10 mouse cellular contexts compared by ENCODE assay signal in genomic region chr10:85929208-85929591, GRCm38 (mm10). TPM values are rescaled to one million over a fixed set of nuclear protein-coding genes. Genes with fewer than 3 reads are reported as not detected.
DNase-seq lines count a peak whose midpoint lies in the region; ATAC-seq lines count a peak whose summit lies in the region.
"Had no signal": no experiment of that assay in that cellular context is flagged by ENCODE, and none has a peak within 500 bp of the region (broad histone marks: within the 10 kb centered on the region; RNA-seq: fewer than 3 reads in every experiment).

No protein-coding gene starts in this region.

- no peak overlapping the region for H3K9ac ChIP-seq in liver, embryonic 11.5 days (ENCODE audit: low read depth, low read length)
- H3K9ac ChIP-seq in embryonic facial prominence, embryonic 12.5 days: no peak overlapping the region
- H3K9ac ChIP-seq in hindbrain, embryonic 16.5 days (ENCODE audit: low read depth, low read length): peak overlapping the region; percentile 27
- H3K9ac ChIP-seq in neural tube, embryonic 14.5 days (replicated peaks; ENCODE audit: low read depth, low read length): no peak overlapping the region; the same call in 1 of the 2 replicates
- H3K9ac ChIP-seq: liver, embryonic 15.5 days had no signal

- H3K27ac ChIP-seq in liver, embryonic 11.5 days (ENCODE audit: low read depth, low read length): no peak overlapping the region
- H3K27ac ChIP-seq in embryonic facial prominence, embryonic 12.5 days: no peak overlapping the region
- H3K27ac ChIP-seq in hindbrain, embryonic 16.5 days (ENCODE audit: low read depth, low read length): no peak overlapping the region
- no peak overlapping the region for H3K27ac ChIP-seq in neural tube, embryonic 14.5 days (ENCODE audit: low read depth, low read length)
- H3K27ac ChIP-seq: liver, embryonic 15.5 days had no signal

- WGBS in liver, embryonic 11.5 days: 56% methylated on average over 11 of the region's 11 CpGs
- WGBS in embryonic facial prominence, embryonic 12.5 days: 53% methylated on average over 11 of the region's 11 CpGs
- WGBS in hindbrain, embryonic 16.5 days: 46% methylated on average over 11 of the region's 11 CpGs
- 45% methylated on average over 11 of the region's 11 CpGs for WGBS in neural tube, embryonic 14.5 days

- ATAC-seq in liver, embryonic 11.5 days (replicated peaks; ENCODE audit: low FRiP score): no peak
- no peak for ATAC-seq in embryonic facial prominence, embryonic 12.5 days (ENCODE audit: insufficient number of reproducible peaks, insufficient read depth, low FRiP score, low TSS enrichment)
- ATAC-seq in hindbrain, embryonic 16.5 days: no peak
- ATAC-seq in neural tube, embryonic 14.5 days (ENCODE audit: low read depth): no peak
- ATAC-seq in frontal cortex, adult (ENCODE audit: low TSS enrichment): no peak

- H3K4me3 ChIP-seq in liver, embryonic 11.5 days (ENCODE audit: low read depth, low read length): no peak overlapping the region
- H3K4me3 ChIP-seq in embryonic facial prominence, embryonic 12.5 days: 0 out of 2 replicates have a peak overlapping the region, but pooled peaks have one; percentile 9
- peak overlapping the region; percentile 65 for H3K4me3 ChIP-seq in hindbrain, embryonic 16.5 days (ENCODE audit: low read length)
- H3K4me3 ChIP-seq in neural tube, embryonic 14.5 days (ENCODE audit: low read depth, low read length): peak overlapping the region; percentile 43

- H3K4me1 ChIP-seq in liver, embryonic 11.5 days (replicated peaks; ENCODE audit: control insufficient read depth, insufficient read depth, low read length): peaks cover 2% of the 10 kb centered on the region; the same call in 1 of the 2 replicates
- 0 out of 2 replicates have a peak, but pooled peaks cover 7% of the 10 kb centered on the region for H3K4me1 ChIP-seq in embryonic facial prominence, embryonic 12.5 days
- H3K4me1 ChIP-seq in hindbrain, embryonic 16.5 days (ENCODE audit: control insufficient read depth, insufficient read depth, low read depth, low read length): peaks cover 12% of the 10 kb centered on the region
- peaks cover 11% of the 10 kb centered on the region; the same call in 1 of the 2 replicates for H3K4me1 ChIP-seq in neural tube, embryonic 14.5 days (ENCODE audit: control insufficient read depth, insufficient read depth, low read length)

- no peaks in the 10 kb centered on the region for H3K9me3 ChIP-seq in liver, embryonic 11.5 days (ENCODE audit: control insufficient read depth, low read length)
- H3K9me3 ChIP-seq in embryonic facial prominence, embryonic 12.5 days: no peaks in the 10 kb centered on the region
- H3K9me3 ChIP-seq in hindbrain, embryonic 16.5 days (ENCODE audit: control insufficient read depth, low read length): no peaks in the 10 kb centered on the region
- H3K9me3 ChIP-seq in neural tube, embryonic 14.5 days (ENCODE audit: control insufficient read depth, low read length): no peaks in the 10 kb centered on the region
- H3K9me3 ChIP-seq: liver, embryonic 15.5 days had no signal

- peaks cover 28% of the 10 kb centered on the region for H3K27me3 ChIP-seq in liver, embryonic 11.5 days (replicated peaks; ENCODE audit: control insufficient read depth, insufficient read depth, low read length)
- peaks cover 24% of the 10 kb centered on the region for H3K27me3 ChIP-seq in embryonic facial prominence, embryonic 12.5 days
- no peaks in the 10 kb centered on the region for H3K27me3 ChIP-seq in hindbrain, embryonic 16.5 days (replicated peaks; ENCODE audit: control insufficient read depth, insufficient read depth, low read length)
- H3K27me3 ChIP-seq in neural tube, embryonic 14.5 days (ENCODE audit: control insufficient read depth, insufficient read depth, low read length): 0 out of 2 replicates have a peak, but pooled peaks cover 6% of the 10 kb centered on the region

- H3K36me3 ChIP-seq in liver, embryonic 11.5 days (ENCODE audit: control insufficient read depth, insufficient read depth, low read length): no peaks in the 10 kb centered on the region
- no peaks in the 10 kb centered on the region for H3K36me3 ChIP-seq in embryonic facial prominence, embryonic 12.5 days
- no peaks in the 10 kb centered on the region for H3K36me3 ChIP-seq in hindbrain, embryonic 16.5 days (ENCODE audit: control insufficient read depth, insufficient read depth, low read length)
- no peaks in the 10 kb centered on the region for H3K36me3 ChIP-seq in neural tube, embryonic 14.5 days (ENCODE audit: control insufficient read depth, insufficient read depth, low read length)
- H3K36me3 ChIP-seq: liver, embryonic 15.5 days had no signal

- no peak for DNase-seq in liver, embryonic 11.5 days (ENCODE audit: low spot score)
- no peak for DNase-seq in liver
- no peak for DNase-seq in left cerebral cortex, adult 18-20 months (ENCODE audit: low spot score in 2 of 2)
- no peak for DNase-seq in left cerebral cortex, adult 11 months (ENCODE audit: low spot score)

- H3K4me2 ChIP-seq in liver, embryonic 11.5 days: peak overlapping the region; percentile 95
- peak overlapping the region; percentile 94 for H3K4me2 ChIP-seq in embryonic facial prominence, embryonic 12.5 days (replicated peaks)
- H3K4me2 ChIP-seq in hindbrain, embryonic 16.5 days (ENCODE audit: low read length): peak overlapping the region; percentile 98
- H3K4me2 ChIP-seq in neural tube, embryonic 14.5 days (ENCODE audit: low read depth, low read length): peak overlapping the region; percentile 87

RNA-seq across cellular contexts. Expression of gene Ascl4, which starts 1.7 kb away (rescaled TPM):
- 0.17 TPM in 1 of 2 replicates, not detected in the other for polyA plus RNA-seq in liver, embryonic 11.5 days (2014; fragmentation: Nextera tagmentation; extraction: Ambion mirVana)
- polyA plus RNA-seq in embryonic facial prominence, embryonic 12.5 days (2016; fragmentation: Nextera tagmentation; extraction: Ambion mirVana): 0.83 and 0.94 TPM in 2 replicates
- polyA plus RNA-seq in hindbrain, embryonic 16.5 days (2015; fragmentation: Nextera tagmentation; extraction: Ambion mirVana): 0.21 and 0.42 TPM in 2 replicates
- polyA plus RNA-seq in neural tube, embryonic 14.5 days (2014; fragmentation: Nextera tagmentation; extraction: Ambion mirVana): 0.23 and 0.30 TPM in 2 replicates
- total RNA-seq in left cerebral cortex, adult 18-20 months (2021): under 1 TPM; 0.23 to 0.49 TPM
- total RNA-seq: gastrocnemius, adult 18-20 months had no signal
- polyA plus RNA-seq: liver, embryonic 15.5 days had no signal

RNA-seq across cellular contexts. Expression of gene Prdm4, which starts 12.3 kb away (rescaled TPM):
- polyA plus RNA-seq in liver, embryonic 11.5 days (2014; fragmentation: Nextera tagmentation; extraction: Ambion mirVana): 16.4 and 17.9 TPM in 2 replicates
- polyA plus RNA-seq in embryonic facial prominence, embryonic 12.5 days (2016; fragmentation: Nextera tagmentation; extraction: Ambion mirVana): 30.3 and 30.8 TPM in 2 replicates
- polyA plus RNA-seq in hindbrain, embryonic 16.5 days (2015; fragmentation: Nextera tagmentation; extraction: Ambion mirVana): 18.4 and 21.6 TPM in 2 replicates
- 29.7 and 33.6 TPM in 2 replicates for polyA plus RNA-seq in neural tube, embryonic 14.5 days (2014; fragmentation: Nextera tagmentation; extraction: Ambion mirVana)
- total RNA-seq in left cerebral cortex, adult 18-20 months (2021): 10 to 100 TPM; 28.1 to 28.7 TPM

RNA-seq across cellular contexts. Expression of gene Rtcb, which starts 28.4 kb away (rescaled TPM):
- polyA plus RNA-seq in liver, embryonic 11.5 days (2014; fragmentation: Nextera tagmentation; extraction: Ambion mirVana): 161 and 175 TPM in 2 replicates
- 215 and 219 TPM in 2 replicates for polyA plus RNA-seq in embryonic facial prominence, embryonic 12.5 days (2016; fragmentation: Nextera tagmentation; extraction: Ambion mirVana)
- polyA plus RNA-seq in hindbrain, embryonic 16.5 days (2015; fragmentation: Nextera tagmentation; extraction: Ambion mirVana): 171 and 176 TPM in 2 replicates
- polyA plus RNA-seq in neural tube, embryonic 14.5 days (2014; fragmentation: Nextera tagmentation; extraction: Ambion mirVana): 142 and 159 TPM in 2 replicates
- 100 to 1,000 TPM; 119 to 123 TPM for total RNA-seq in left cerebral cortex, adult 18-20 months (2021)
